In the genomic region with DNA sequence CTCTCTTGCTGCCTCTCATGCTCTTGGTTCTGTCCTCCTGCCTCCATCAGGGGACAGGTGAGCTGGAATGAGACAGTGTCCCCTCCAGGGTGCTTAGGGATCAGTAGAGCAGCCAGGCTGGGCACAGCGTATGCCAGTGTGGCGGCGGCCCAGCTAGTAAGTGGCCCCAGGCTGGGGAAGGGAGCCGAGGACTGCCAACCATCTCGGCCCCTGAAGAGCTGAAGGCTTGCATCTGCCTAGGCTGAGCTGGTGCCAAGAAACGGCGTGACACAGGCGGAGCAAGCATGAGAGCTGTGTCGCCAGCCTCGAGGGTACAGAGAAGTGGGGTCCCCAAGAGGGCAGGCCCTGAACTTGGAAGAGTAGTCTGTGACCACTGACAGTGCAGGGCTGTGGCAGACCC, we compare ENCODE assay signal across 15 mouse cellular contexts. TPM values are rescaled to one million over a fixed set of nuclear protein-coding genes. Genes with fewer than 3 reads are reported as not detected.
DNase-seq lines count a peak whose midpoint lies in the region; ATAC-seq and TF ChIP-seq lines count a peak whose summit lies in the region.
"Had no signal": no experiment of that assay in that cellular context is flagged by ENCODE, and none has a peak within 500 bp of the region (broad histone marks: within the 10 kb centered on the region; RNA-seq: fewer than 3 reads in every experiment).

No protein-coding gene starts in this region.

- H3K9ac ChIP-seq in ES-E14 (ENCODE audit: insufficient read depth, low read depth, low read length, poor library complexity, severe bottlenecking), result peak overlapping the region; percentile 38
- H3K9ac ChIP-seq: liver, embryonic 14.5 days had no signal

- H3K27ac ChIP-seq in ES-E14 (ENCODE audit: insufficient read depth, low read depth, low read length, poor library complexity, severe bottlenecking), result no peak overlapping the region
- H3K27ac ChIP-seq: heart, adult 2 months; liver, embryonic 14.5 days had no signal

- H3K9me3 ChIP-seq in ES-E14 (ENCODE audit: control insufficient read depth, insufficient read depth, low read depth, low read length), result no peaks in the 10 kb centered on the region

- H3K4me3 ChIP-seq in ES-E14 (ENCODE audit: insufficient read depth in 1 of 2, low read depth in 1 of 2, low read length in 2 of 2, poor library complexity in 1 of 2, severe bottlenecking in 1 of 2), result peak overlapping the region; percentile 0 to 26; a peak in 2 of 4 replicates
- H3K4me3 ChIP-seq: heart, adult 2 months had no signal

- H3K4me1 ChIP-seq in ES-E14 (ENCODE audit: control insufficient read depth in 2 of 2, insufficient read depth in 2 of 2, low read length in 2 of 2, poor library complexity in 1 of 2), result peaks cover 0 to 34% of the 10 kb centered on the region in 2 experiments; a peak in 3 of 4 replicates

- peak; percentile 59; the same call in 1 of the 2 replicates for ATAC-seq in cerebellum, adult (ENCODE audit: insufficient number of reproducible peaks, low FRiP score, low TSS enrichment)
- no peak for ATAC-seq in erythroblast, adult 5-6 weeks (replicated peaks; ENCODE audit: low FRiP score, poor library complexity, severe bottlenecking)

- in situ Hi-C loops in ES-E14 (cut with MboI; ENCODE audit: low sequenced_read_pairs in 2 of 2, unreplicated experiment in 2 of 2), result no loop called here

- peak; percentile 37 to 56 for DNase-seq in layer of hippocampus, postnatal 10 days (ENCODE audit: low spot score in 2 of 2)
- no peak for DNase-seq in layer of hippocampus, postnatal 36 days
- no peak for DNase-seq in ES-E14 (ENCODE audit: low read depth, low spot score)
- peak; percentile 60 to 72 for DNase-seq in cerebellum, postnatal 36 days
- DNase-seq in urinary bladder, postnatal 10 days (ENCODE audit: low spot score), result no peak
- DNase-seq: adrenal gland, postnatal 25 days; heart, postnatal 14 days; kidney, adult 11 months; kidney, postnatal 36 days; spleen, adult 18-20 months had no signal

- H3K36me3 ChIP-seq in ES-E14 (ENCODE audit: control insufficient read depth, insufficient read depth, low read length, poor library complexity, severe bottlenecking), result no peaks in the 10 kb centered on the region

TF ChIP-seq in ES-E14, 5 proteins besides CTCF, POLR2A, EP300 and RAD21:
- no peak for TF ChIP-seq ZNF384 (IDR thresholded peaks at IDR 0.05; ENCODE audit: low read depth, low read length)
- no peak for TF ChIP-seq MAFK (IDR thresholded peaks at IDR 0.05; ENCODE audit: insufficient read depth, low read depth, low read length)
- no peak for TF ChIP-seq ZC3H11A (IDR thresholded peaks at IDR 0.05; ENCODE audit: borderline replicate concordance, low read depth, low read length)
- TF ChIP-seq CHD2 (IDR thresholded peaks at IDR 0.05; ENCODE audit: low read depth, low read length), result no peak
- TF ChIP-seq HCFC1 (IDR thresholded peaks at IDR 0.05; ENCODE audit: borderline replicate concordance, insufficient read depth, low read length), result no peak
TF ChIP-seq in ES-E14: peak in this region for 0.

RNA-seq across cellular contexts. Expression of gene Cabp7, which starts 8.9 kb away (rescaled TPM):
- total RNA-seq in layer of hippocampus, postnatal 10 days (2021), result 10 to 100 TPM; 59.4 to 62.2 TPM
- total RNA-seq in layer of hippocampus, postnatal 36 days (2021), result 100 to 1,000 TPM; 287 to 306 TPM
- total RNA-seq in ES-E14 (2012; rRNA removed), result 1.9 and 4.5 TPM in 2 replicates
- 0.58 TPM in 1 of 2 replicates, not detected in the other for total RNA-seq in erythroblast, adult 5-6 weeks (2015; ENCODE audit: low replicate concordance)
- total RNA-seq in erythroblast, adult 5-6 weeks (2017; ENCODE audit: low replicate concordance), result 0.98 TPM in 1 of 2 replicates, not detected in the other
- total RNA-seq: adrenal gland, postnatal 25 days; heart, adult 2 months; heart, postnatal 14 days; megakaryocyte progenitor cell, adult 5-6 weeks had no signal

RNA-seq across cellular contexts. Expression of gene Zmat5, which starts 33.2 kb away (rescaled TPM):
- total RNA-seq in layer of hippocampus, postnatal 10 days (2021), result 10 to 100 TPM; 31.6 to 38.2 TPM
- 10 to 100 TPM; 33.0 to 38.2 TPM for total RNA-seq in layer of hippocampus, postnatal 36 days (2021)
- total RNA-seq in ES-E14 (2012; rRNA removed), result 22.4 and 32.3 TPM in 2 replicates
- 10.7 and 15.0 TPM in 2 replicates for total RNA-seq in erythroblast, adult 5-6 weeks (2015; ENCODE audit: low replicate concordance)
- 2.1 and 2.7 TPM in 2 replicates for total RNA-seq in erythroblast, adult 5-6 weeks (2017; ENCODE audit: low replicate concordance)

RNA-seq across cellular contexts. Expression of gene Uqcr10, which starts 33.5 kb away (rescaled TPM):
- 100 to 1,000 TPM; 436 to 483 TPM for total RNA-seq in layer of hippocampus, postnatal 10 days (2021)
- total RNA-seq in layer of hippocampus, postnatal 36 days (2021), result 100 to 1,000 TPM; 370 to 401 TPM
- total RNA-seq in ES-E14 (2012; rRNA removed), result 963 and 1,094 TPM in 2 replicates
- total RNA-seq in erythroblast, adult 5-6 weeks (2015; ENCODE audit: low replicate concordance), result 44.0 and 50.6 TPM in 2 replicates
- 12.3 and 48.8 TPM in 2 replicates for total RNA-seq in erythroblast, adult 5-6 weeks (2017; ENCODE audit: low replicate concordance)

Comparison
In these comparisons a context has a peak if more than half of its experiments do, and no peak if none do; other contexts are left out.
1. DNase-seq: peak in layer of hippocampus, postnatal 10 days (2 of 2) and cerebellum, postnatal 36 days (2 of 2); none in layer of hippocampus, postnatal 36 days (0 of 2), ES-E14 (single experiment) and urinary bladder, postnatal 10 days (single experiment).
2. RNA of gene Cabp7, which starts 8.9 kb away (total RNA-seq): 287 to 306 TPM in layer of hippocampus, postnatal 36 days and 59.4 to 62.2 TPM in layer of hippocampus, postnatal 10 days; 1.9 to 4.5 TPM in ES-E14 and 0.58 to 0.98 TPM in erythroblast, adult 5-6 weeks; every median in the first group is over 10 times any median in the second.
3. RNA of gene Uqcr10, which starts 33.5 kb away (total RNA-seq): 963 to 1,094 TPM in ES-E14, 436 to 483 TPM in layer of hippocampus, postnatal 10 days and 370 to 401 TPM in layer of hippocampus, postnatal 36 days; 12.3 to 50.6 TPM in erythroblast, adult 5-6 weeks; every median in the first group is over 4 times any median in the second.